Mouse (Mus musculus) lung, postnatal 0 days (tissue): Measurements from ENCODE around the gene Fam178b.

Experiments used
- CTCF ChIP-seq: IDR thresholded peaks from 2 replicates; pipeline ENCODE4 v1.5.1; 2016; ENCODE audit warnings: antibody characterized with exemption, mild to moderate bottlenecking
- EP300 ChIP-seq: IDR thresholded peaks from 2 replicates; pipeline ENCODE4 v1.6.1; 2016; ENCODE audit warnings: antibody characterized with exemption, mild to moderate bottlenecking, control low read depth

DNA sequence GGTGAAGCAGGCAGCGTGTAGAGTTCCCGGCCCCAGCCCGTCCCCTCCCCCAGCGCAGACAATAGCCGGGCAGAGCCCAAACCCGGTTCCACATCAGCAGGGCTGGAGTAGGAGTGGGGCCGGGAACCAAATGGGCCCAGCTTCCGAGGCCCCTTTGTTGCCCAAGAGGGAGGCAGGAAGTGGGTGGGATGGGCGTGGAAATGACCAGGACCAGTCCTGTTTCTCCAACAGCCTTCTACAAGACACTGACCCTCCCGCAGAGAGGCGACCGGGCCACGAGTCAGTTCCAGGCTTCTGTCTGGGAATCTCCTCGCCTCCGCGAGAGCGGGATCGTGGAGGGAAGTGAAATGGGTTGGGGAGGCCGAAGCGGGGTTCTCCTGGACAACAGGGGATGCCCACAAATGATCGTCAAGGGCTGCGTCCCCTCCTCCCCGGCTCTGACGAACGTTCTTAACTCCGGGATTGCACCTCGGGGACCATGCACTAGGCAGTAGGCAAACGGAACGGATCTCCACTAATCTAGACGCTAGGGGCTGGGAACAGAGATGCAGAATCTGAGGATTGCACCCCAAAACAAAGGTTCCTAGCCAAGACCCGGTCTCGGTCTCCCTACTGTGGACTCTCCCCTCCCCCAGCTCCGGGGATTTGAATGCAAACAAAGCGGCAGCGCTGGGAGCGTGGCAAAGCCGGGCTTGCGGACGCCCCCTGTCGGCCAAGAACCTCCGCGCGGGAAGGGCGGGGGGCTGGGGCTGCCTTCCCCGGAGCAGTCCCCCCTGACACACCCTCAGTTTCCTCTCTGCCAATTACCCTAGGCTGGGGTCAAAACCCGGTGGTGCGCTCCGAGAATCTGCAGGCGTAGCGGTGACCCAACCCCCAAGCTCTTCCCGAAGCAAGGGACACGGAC, 126.2 kb downstream of the Fam178b start:
- TF ChIP-seq CTCF (peak; percentile 86), EP300 (no peak; the same call in none of the 2 replicates)
